Mouse (Mus musculus) urinary bladder, postnatal 25 days (tissue): ENCODE data around the gene Rae1.

Source experiments
- DNase-seq: peaks from one replicate; pipeline ENCODE4 v3.0.0; 2022; ENCODE audit warnings: low spot score

Rae1 gene

DNA sequence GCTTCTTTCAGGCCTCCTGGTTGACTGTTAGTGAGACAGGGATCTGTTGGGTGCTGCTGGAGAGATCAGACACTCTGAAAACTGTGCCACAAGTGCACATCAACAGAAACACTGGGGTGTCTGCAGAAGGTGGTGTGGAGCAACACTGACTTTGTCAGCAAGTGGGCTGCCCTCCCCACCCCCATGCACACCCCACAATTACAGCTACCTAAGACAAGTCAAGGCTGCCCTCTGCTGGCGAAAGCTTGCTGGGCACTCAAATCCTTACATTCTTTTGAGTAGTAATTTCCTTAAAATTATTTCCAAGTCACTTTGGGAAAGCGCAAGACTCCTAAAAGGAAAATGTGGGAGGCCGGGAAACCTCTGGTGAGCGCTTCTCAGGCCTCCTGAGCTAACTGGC, 3.7 kb upstream of the Rae1 start:
- DNase-seq = peak; percentile 63

DNA sequence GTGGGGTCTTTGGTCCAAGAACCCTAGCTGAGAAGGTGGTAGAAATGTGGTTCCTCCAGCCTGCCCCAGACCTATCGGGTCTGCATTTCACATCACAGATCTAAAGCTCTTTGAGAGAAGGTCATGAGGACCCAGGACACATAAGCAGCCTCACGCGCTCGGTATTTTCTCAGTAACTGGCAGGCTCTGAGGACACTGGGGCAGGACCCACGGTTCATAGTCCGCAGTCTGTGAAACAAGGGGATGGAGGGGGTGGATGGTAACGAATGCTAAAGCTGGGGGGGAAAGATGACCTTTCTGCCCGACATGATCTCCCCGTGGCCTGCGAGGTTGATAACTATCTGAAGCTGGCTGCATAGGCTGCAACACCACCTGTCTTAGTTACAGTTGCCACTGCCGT, 2.2 kb upstream of the Rae1 start:
- DNase-seq = no peak

DNA sequence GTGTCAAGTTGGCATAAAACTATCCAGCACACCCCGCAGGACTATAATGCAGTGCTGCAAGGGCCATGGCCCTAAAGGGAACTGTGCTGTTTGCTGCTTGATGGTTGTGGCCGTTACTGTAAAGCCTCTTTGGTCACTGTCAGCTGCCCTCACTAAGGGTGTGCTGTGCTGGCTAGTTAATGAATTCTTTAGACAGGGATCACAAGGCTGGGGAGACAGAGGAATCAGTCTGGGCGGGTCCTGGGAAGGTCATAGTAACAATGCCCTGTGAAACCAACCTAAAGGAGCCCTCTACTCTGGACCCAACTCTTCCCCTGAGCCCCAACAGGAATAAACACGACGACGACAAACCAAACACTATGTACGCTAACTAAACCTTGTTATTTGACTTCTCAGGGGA, 1.4 kb upstream of the Rae1 start:
- DNase-seq = no peak

DNA sequence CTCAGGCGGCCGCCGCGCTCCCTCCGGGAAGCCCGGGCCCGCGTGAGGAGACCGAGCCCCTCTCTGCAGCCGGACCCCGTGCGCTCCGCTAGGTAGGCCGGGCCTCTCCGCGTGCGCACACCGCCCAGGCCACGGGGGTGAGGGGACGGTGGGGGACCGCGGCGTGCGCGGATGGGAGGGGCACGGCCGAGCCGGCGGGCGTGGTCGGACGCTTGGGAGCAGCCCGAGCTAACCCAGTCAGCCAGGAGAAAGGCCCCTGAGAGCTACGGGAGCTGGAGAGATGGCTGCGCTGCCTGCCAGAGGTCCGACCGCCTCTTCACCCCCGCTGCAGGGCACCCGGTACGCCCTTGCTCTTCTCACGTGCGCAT, 352 bp downstream of the Rae1 start:
- peak; percentile 57 for DNase-seq

DNA sequence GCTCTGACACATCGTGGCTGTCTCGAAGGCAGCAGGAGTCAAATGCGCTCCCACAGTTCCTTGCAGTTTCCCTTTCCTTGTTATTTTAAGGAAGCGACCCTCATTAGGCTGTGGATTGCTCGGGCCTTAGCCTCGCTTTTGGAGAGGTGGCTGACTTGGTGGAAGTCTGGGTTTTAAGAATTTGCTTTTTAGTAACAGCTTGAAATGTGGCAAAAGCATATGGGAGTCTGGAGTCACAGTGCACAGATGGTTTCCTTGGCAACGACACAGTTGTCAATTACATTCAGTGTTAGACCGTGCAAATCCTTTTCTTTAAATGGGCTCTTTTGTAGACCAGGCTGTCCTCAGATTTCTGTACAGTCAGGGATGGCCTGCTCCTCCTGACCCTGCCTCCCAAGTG, 1.0 kb downstream of the Rae1 start:
- no peak for DNase-seq

DNA sequence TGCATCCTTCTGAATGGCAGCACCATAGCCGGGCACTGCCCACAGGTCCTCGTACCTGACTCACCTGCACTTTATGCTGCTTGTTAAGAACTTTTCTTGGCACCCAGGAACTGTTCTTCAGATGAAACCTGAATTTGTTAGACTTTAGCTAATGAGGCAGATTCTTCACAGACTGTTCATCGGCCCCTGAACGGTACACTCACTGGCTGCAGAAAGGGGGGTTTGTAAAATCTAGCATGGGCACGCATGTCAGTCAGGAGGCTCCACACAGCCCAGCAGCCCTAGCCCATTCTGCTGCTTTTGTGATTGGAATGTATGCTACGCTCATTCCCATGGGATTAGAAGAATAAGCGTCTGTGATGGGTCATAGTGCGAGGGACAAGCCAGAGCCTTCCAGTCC, 3.8 kb downstream of the Rae1 start:
- DNase-seq = no peak

DNA sequence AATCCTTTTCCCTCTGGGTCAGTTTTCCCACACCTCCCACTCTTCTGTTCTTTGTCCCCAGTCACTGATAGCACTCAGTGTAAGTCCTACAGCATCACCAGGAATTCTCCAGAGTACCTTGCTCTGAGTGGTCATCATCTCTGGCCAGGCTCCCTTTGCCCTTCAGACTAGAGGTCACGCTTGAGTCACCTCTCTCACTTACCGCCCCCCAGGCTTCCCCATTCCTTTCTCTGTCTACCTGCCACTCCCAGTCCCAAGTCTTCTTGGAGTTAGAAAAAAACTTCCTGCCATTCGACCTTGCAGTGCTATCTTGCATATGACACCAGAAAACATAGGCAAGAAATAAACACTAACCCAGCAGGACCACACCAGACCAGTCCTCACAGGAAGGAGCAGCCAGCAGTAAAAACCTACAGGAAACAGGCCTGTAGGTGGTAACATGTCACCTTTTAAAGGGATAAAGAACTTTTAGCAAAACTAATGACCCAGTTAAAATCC, 10.4 kb downstream of the Rae1 start:
- no peak for DNase-seq

DNA sequence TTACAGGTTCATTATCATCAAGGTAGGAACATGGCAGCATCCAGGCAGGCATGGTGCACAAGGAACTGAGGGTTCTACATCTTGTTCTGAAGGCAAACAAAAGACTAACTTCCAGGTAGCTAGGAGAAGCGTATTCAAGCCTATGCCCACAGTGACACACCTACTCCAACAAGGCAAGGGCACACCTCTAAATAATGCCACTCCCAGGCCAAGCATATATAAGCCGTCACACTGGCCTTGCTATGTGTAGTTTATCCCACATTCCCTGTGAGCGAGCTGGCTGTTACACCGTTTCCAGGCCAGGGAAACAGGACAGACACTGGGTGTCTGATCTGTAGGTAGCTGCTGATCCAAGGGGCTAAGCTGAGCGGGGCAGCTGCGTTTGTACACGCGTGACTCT, 11.5 kb downstream of the Rae1 start:
- DNase-seq = no peak

DNA sequence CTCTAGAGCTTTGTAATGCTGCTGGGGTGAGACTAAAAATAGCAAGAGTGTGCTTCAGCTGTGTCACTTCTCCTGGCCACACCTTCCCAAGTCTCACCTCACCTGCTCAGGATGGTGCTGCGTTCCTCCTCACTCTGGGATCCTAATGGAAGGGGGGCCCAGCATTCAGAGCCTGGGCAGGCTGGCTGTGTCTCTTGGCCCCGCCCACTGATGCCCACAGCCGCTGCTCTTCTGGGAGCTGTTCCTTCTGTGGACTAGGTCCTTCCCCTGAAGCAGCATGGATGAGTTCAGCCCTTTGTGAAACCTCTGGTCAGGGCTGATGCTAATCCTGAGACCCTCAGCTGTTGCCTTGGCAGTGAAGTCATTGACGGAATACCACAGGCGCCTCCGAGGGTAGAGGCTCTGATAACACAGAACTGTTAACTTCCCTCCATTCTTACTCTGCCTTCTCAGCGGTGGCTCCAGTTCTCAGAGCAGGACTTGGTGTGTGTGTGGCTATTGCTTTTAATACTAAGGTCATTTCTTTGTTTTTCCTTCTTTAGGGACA, 14.9 kb downstream of the Rae1 start:
- no peak for DNase-seq

DNA sequence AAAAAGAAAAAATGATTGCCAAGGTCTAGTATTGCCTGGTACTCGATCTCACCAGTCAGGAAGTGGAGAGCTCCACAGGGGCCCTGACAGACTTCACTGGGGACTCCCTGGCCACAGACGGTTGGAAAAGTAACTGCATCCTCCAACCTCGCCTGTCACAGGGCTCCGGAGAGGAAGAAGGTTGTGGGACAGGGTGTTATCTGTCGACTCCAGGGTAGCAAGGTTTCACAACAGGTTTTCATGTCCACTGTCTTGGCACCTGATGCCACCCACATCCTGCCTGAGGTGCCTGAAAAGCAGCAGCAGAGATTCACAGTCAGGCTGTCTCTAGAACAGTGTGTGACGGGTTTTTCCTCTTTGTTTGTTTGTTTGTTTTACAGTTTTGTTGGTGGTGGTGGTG, 18.0 kb downstream of the Rae1 start:
- no peak for DNase-seq

DNA sequence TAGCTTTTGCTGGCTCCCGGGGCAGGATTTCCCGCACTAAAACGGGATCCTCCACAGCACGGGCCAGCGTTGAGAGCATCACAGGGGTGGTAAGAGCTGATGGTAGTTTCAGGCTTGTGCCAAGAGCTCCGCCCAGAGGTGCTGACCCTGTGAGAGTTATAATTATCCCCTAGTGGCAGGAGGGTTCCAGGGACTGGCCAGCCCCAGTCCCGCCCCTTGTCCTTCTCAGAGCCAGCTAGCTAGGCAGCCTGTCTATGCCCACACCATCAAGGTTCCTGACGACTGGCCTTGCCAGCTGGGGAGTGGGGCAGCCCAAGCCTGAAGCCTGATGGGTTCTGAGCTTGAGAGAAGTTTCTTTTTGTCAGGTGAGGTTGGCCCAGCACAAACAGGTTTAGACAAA, 18.7 kb downstream of the Rae1 start:
- DNase-seq = no peak

DNA sequence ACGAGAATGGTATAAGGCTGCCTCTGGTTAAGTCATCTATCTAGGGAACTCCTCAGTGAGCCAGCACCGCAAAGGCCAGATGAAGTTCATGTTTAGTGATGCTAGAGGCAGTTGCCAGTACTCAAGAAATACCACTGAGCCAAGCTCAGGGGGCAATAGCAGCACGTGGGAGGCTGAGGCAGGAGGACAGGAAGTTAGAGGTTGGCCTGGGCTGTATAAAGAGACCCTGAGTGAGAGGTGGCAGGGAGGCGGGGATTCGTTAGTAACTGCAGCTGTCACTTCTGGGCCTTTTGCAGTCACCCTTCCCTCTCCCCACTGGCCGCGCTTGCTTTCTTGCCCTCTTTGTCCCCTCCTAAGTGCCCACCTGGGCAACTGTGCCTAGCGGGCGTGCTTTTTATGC, 19.4 kb downstream of the Rae1 start:
- DNase-seq = no peak

DNA sequence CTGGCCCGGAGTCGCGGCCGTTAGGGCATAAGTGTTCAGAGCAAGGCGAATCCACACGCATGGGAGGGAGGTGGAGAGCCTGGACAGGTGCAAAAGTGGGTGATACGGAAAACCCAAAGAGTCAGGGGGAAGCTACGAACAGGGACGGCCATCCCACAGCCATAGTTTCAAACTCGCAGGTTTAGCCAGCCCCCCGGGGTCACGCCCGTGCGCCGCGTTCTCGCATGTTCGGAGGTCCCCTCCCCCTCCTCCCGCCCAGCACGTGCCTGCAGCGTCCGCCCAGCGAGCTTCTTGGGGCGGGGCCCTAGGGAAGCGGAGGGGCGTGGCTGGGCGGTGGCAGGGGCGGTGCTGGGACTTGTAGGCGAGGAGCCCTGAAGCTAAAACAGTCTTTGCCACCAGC, 19.9 kb downstream of the Rae1 start:
- peak; percentile 87 for DNase-seq

DNA sequence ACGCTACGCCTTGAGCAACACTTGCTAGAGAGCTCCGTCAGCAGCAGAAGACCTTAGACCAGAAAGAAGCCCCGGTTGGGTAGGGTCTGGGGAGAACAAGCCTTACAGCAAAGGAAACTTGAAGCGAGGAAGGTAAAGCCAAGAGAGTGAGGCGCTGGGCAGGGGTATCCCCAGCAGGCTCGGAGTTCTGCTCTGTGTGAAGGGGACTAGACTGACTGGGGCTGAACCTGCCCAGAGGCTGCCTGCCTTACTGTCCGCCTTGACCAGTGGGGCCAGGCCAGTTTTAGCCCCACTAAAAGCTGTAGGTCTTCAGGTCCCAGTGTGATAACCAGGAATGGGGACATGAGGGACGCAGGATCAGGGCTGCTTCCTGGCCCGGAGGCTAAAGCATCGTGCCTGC, 20.5 kb downstream of the Rae1 start, which contains the start of gene Rbm38:
Rbm38 (plus strand) TSS at position 69 of the 400 bp plus-strand sequence.
- no peak for DNase-seq

DNA sequence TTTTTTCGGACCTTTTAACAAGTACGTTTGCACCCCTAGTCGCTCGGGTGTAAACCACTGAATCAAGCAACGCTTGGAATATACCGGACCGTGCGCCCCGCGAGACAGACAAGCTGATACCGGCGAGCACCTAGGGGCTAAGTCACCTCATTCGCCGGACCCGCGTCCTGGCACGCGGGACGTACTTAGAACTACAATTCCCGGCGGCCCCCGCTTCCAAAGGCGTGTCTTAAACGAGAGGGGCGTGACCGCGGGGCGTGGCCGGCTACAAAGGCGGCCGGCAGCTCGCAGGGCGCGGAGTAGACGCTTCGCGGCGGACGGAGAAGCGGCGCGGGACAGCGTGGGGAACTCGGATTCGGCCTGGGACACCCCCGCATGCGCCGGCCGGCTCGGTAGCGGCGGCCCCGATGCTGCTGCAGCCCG, 21.7 kb downstream of the Rae1 start:
- peak; percentile 95 for DNase-seq

DNA sequence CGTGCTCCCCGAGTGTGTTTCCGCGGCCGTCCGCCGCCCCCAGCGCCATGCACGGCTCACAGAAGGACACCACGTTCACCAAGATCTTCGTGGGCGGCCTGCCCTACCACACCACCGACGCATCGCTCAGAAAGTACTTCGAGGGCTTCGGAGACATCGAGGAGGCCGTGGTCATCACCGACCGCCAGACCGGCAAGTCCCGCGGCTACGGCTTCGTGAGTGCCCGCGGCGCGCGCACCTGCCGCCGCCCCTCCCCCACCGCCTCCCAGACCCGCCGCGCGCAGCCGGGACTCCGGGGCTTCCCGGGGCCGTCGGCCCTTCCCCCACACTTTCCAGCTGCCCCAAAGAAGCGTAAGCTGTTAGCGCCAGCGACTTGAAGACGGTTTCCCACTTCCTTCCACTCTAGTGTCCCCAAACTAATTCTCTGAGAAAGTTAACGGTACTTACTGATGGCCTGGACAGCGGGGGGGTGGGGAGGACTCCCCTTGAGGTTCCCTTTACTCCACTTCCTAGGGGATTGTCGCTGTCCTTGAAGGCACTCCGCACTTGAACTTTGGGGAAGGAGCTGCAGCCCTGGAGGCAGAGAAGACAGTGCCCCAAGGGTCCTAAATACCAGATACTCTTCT, 22.3 kb downstream of the Rae1 start:
- DNase-seq = no peak

DNA sequence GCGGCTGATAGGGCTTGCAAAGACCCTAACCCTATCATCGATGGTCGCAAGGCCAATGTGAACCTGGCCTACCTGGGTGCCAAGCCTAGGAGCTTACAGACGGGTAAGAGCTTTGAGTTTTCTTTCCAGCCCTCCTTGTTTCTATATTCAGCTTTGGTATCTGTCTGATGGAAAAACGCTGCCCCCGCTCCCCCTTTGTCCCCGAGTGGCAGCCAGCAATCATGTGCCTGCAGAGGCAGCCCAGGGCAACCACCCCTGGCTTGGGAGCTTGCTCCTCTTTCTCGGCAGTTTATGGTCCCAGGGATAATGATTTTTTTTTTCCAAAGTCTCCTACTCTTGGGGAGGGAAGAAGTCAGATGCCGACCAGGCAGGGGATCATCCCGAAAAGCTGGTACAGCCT, 22.9 kb downstream of the Rae1 start:
- DNase-seq = no peak

DNA sequence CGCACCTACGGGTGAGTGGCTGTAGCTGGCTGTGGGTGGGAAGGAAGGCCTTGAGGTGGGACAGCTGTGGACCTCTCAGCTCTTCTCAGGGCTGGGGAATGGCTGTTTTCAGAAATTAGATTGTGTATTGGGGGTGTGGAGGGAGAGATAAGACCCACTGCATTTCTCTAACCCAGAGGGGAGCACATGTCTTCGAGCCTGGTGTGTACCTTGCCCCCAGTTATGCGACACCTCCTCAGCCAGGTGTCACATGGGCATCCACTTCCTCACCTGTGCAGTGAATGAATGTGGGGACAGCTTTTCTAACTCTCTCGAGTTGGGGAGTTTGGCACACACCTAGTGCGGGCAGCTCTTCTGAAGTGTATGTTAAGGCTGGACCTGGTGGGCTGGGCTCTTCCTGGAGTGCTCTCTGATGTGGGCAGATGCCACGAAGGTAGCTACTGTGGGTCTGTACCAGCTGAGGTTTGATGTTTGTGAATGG, 23.5 kb downstream of the Rae1 start:
- DNase-seq = no peak

DNA sequence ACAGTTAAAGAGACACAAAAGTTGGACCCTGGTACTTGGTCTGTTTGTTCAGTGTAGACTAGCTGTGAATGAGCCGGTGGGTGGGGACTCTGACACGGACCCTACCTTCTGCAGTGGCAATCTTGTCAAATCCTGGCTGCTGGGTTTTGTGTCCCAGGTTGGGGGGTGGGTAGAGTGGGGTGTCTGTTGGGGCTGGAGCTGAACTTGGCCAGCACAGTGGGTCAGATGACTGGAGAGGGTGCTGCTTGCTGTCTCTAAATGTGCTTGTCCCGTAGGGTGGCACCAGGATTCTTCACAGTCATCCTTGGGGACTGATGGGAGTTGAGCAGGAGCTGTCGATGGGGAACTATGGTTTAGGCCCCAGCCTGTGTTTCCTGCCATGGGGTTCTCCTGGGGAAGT, 24.0 kb downstream of the Rae1 start:
- DNase-seq = no peak

DNA sequence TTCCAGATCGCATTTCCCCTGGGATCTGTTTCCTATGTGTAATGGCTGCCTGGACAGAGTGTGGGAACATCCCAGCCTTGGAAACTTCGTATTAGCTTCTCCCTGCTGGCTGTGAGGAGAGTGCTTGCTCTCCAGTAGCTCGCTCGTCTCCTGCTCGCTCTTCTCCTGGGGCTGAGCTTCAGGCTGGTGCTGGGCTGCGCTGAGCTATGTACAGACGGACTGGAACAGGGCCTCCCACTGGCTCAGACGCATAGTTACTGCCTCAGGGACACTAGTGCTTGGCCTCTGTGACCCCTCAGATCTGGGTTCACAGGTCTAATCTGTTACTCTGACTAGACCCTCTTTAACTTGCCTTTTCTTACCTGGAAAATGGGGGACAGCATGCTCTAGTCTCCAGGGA, 24.5 kb downstream of the Rae1 start:
- no peak for DNase-seq

DNA sequence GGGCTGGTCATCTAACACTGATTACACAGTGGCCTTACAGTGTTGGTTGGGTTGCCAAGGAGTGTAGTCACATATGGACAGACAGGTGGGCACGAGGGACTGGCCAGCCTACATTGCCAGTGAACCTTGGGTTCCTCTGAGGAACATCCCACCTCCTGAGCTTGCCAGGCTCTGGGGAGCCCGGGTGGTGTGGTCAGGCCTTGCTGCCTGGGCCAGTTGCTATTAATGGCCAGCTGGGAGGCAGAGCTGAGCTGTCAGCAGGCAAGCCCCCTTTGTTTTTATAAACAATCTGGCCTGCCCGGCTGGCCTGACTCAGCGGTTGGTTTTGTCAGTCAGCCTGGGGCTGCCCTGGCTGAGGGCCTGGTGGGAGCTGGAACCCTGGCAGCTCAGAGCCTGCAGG, 25.0 kb downstream of the Rae1 start:
- DNase-seq = no peak

DNA sequence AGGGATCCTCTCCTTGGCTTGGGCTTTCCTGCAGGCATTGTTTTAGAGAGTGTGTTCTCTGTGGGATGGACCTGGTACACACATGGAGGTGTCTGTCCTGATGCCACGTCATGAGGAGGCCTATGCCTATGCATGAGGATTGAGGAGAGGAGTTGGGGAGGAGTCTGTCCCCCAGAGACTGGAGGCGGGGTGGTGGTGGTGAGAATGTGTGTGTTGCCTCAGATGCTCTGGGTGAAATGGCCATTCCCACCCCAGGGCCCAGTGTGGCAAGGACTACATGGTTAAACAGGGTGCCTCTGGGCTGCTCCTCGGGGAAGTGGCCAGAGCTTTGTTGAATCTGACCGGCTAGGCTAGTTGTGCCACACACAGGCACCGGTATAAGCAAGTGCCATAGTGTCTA, 26.4 kb downstream of the Rae1 start:
- no peak for DNase-seq

DNA sequence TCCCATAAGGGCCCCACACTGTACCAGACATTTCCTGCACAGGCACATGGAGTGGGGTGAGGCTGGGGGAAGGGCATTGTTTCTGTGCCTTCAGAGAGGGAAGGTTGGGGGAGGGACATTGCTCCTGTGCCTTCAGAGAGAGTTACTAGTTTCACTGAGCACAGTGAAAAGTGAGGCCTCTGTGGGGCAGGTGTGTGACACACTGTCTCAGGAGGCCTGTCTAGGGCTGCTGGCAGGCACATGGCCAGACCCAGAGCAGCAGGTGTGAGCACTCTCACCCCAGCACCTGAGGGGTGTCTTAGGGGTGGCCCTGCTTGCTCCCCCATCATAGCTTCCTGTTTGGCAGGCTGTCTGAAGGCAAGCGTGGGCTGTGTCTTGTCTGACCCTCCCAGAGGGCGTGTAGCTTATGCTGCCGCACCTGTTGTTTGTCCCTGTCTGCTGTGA, 26.8 kb downstream of the Rae1 start:
- DNase-seq = no peak

DNA sequence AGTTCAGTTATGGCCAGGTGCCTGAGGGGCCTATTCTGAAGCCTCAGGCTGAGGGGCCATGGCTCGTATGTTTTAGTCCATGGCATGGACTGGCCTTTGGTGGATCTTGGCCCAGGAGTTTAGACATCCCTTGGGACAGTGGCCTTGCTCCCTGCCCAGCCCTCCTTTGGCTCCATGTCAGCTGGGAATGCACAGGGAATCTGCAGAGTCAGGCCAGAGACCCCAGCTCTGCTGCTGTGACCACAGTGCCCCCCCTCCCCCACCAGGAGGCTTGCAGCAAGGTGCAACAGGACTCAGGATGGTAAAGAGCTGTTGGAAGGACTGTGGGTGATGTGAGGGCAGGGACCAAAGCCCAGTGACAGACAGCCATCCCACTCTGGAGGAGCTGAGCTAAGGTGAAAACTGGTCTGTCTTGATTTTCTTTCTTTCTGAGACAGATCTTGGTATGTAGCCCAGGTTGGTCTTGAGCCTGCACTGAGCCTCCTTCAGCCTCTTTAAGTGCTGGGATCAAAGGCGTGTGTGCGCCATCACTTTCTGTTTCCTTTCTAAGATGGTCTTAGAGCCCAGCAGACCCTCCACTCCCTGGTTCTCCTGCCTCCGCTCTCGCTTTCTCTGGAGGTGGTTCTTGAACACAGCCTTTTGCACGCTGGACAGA, 27.4 kb downstream of the Rae1 start:
- DNase-seq = no peak
